Mouse (Mus musculus): ENCODE data around the gene Opa3. TPM values are rescaled to one million over a fixed set of nuclear protein-coding genes. Genes with fewer than 3 reads are reported as not detected.

Gene Opa3
- total RNA-seq, 2 experiments from 2014 or later: 12.3 to 18.2 TPM

DNA sequence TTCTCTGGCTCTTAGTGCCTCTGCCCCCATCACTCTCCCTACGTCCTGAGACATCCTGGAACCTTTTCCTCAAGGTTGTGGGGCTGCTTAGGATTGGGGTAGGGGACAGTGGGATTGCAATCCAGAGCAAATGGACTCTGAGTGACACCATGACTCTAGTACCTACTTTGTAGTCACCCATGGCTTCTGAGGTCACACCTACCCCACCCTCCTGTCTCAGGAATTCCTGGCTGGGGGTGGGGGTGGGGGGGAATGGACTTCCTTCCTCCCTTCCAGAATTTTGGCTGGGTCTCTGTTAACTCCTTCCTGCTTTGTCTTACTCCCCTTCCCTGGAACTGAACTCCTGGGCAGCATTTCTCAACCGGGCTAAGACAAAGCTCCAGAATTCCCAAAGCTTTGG lies 14.7 kb upstream of the Opa3 start:
- no peak for ATAC-seq (ENCODE audit: poor library complexity, severe bottlenecking)

DNA sequence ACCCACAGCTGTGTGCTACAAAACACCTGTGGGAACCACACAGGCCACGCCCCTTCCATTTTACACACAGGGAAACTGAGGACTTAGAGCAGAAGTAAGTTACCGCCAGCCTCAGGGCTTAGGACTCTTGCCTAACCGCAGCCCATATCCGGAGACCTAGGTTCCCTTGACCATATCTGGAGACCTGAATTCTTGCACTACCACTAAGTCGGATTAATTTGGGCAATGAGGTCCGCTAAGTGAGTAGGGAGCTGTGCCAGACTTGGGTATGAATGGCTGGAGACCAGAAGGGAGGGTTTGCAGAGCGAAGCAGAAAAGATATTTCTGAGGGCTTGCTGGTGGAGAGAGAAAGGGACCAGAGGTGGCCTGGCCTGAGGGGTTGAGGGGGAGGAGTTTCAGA lies 13.8 kb upstream of the Opa3 start:
- peak; percentile 38 for ATAC-seq (ENCODE audit: poor library complexity, severe bottlenecking)

DNA sequence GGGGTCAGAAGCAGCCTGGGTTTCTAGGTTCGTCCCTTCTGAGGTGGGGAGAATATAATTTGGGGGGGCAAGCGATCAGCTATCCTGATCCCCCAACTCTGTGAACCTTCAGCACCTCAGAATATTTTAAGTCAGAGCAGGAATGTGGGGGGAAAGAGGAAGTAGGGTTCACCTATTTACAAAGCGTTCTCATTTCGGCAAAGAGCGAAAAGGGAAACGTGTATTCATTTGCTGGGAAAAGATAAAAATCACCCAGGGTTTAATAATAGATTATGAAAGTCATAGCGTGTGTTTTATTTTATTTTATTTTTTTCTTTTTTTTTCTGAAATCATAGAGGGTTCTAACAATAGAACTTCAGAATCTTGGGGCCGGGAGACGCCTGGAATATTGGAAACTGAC lies 13.2 kb upstream of the Opa3 start:
- ATAC-seq (ENCODE audit: poor library complexity, severe bottlenecking): 0 out of 2 replicates have a peak, but pooled peaks have one; percentile 33

DNA sequence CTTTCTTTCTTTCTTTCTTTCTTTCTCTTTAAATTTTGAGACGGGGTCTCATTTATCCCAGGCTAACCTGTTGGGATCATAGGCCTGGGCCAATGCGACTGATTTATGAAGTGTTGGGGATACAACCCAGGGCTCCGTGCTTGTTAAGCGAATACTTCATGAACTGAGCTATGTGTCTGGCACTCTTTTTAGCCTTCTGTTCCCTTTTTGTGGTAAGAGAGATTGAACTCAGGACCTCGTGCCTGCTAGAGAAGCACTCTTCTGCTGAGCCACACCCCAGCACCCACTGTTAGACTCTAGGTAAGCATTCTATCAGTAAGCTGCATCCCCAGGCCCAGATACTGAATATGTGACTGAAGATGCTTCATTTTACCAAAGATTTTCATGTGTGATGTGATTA lies 10.6 kb upstream of the Opa3 start:
- ATAC-seq (ENCODE audit: poor library complexity, severe bottlenecking): peak; percentile 58; the same call in 1 of the 2 replicates

DNA sequence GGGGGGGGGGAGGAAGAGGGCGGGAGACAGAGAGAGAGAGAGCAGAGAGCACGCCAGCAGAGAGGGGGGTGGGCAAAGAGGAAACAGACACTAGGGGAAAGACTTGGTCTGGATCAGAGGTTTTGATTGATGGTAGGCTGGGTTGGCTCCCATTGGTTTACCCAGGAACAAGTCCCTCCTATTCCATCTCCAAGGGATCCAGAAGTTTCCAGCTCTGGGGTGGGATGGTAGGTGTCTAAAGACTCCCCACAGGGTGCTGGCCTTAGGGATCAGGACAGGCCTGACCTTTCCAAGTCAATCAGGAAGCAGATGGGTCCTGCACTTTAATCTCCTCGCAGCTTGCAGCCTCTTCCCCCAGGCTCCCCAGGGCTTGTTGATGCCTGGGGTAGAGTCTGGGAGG lies 10.2 kb upstream of the Opa3 start:
- no peak for ATAC-seq (ENCODE audit: poor library complexity, severe bottlenecking)

DNA sequence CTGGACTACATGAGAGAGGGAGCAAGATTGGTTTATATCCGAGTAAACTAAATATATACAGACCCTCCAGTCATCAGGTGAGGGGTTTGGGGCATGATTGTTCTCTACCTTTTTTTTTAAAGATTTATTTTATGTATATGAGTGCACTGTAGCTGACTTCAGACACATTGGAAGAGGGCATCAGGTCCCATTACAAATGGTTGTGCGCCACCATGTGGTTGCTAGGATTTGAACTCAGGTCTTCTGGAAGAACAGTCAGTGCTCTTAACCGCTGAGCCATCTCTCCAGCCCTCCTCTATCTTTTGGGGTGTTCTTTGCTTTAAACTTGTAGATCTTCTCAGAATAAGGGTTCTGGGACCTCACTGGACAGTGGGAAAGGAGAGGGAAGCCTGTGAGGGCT lies 8.1 kb upstream of the Opa3 start:
- ATAC-seq (ENCODE audit: poor library complexity, severe bottlenecking): no peak

DNA sequence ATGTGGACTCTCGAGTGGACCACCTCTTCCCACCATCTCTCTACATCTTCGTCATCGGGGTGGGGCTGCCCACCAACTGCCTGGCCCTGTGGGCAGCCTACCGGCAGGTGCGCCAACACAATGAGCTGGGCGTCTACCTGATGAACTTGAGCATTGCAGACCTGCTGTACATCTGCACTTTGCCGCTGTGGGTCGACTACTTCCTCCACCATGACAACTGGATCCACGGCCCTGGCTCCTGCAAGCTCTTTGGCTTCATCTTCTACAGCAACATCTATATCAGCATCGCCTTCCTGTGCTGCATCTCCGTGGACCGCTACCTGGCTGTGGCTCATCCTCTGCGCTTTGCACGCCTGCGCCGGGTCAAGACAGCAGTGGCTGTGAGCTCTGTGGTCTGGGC lies 5.9 kb upstream of the Opa3 start:
- no peak for ATAC-seq (ENCODE audit: poor library complexity, severe bottlenecking)

DNA sequence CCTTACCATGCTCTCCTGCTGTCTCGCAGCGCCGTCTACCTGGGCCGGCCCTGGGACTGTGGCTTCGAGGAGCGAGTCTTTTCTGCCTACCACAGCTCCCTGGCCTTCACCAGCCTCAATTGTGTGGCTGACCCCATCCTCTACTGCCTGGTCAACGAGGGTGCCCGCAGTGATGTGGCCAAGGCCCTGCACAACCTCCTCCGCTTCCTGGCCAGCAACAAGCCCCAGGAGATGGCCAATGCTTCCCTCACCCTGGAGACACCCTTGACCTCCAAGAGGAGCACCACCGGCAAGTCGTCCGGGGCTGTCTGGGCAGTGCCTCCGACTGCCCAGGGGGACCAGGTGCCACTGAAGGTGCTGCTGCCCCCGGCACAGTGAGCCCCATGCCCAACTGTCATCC lies 5.3 kb upstream of the Opa3 start:
- ATAC-seq (ENCODE audit: poor library complexity, severe bottlenecking): no peak

DNA sequence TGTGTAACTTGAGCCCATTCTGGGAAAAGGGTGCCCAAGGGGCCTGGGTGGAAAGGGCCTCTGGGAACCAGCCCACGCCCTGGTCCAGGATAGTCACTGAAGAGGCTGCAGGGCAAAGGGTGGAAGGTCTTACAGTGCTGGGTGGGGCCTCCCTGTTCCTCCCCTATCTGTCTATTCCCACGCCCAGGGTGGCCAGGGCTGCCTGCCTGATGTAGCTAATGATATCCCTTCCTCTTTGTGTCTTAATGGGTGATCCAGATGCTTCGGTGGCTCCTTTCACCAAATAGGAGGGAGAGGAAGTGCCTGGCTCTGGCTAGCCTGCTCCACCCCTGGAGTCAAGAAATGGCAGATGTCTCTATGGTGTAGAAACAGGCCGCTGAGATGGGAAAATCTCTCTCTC lies 3.2 kb upstream of the Opa3 start:
- no peak for ATAC-seq (ENCODE audit: poor library complexity, severe bottlenecking)

DNA sequence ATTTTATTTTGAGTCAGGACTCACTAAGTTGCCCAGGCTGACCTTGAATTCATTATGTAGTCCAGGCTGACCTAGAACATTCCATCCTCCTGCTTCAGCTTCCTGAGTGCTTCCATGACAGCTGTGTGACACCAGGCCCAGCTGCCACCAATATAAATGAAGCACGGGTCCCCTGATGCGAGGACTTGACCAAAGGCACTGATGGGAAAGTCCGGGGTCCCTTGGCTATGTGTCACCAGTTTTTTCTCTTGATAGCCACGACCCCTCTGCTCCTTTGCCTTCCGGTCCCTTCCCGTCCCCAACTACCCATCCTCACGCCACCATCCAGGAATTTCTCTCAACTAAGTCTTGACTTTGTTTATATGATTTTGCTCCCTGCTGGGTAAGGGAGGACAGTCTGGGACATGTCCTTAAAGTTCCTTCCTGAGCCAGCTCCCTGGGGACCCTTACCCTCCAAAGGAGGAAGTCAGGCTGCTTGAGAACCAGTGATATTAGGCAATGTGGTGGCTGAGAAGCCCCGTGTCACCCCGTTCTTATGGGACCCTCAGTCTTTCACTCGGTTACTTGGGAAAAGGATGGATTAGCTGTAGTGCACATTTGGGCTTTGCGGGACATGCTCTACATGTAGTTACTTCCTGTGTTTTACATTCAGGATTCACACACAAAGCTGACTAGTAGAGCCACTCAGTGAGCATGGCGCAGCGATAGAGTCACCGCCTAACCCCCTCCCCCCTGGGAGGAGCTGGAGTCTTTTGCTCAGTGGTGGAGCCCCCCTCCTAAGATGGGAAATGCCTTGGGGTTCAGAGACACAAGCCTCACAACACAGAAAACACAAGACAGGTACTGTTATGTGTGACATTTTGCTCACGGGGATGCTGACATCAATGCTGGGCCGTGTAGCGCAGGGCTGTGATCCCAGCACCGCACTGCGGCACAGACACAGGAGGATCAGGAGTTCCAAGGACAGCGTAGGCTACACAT lies 1.0 kb upstream of the Opa3 start:
- no peak for ATAC-seq (ENCODE audit: poor library complexity, severe bottlenecking)

DNA sequence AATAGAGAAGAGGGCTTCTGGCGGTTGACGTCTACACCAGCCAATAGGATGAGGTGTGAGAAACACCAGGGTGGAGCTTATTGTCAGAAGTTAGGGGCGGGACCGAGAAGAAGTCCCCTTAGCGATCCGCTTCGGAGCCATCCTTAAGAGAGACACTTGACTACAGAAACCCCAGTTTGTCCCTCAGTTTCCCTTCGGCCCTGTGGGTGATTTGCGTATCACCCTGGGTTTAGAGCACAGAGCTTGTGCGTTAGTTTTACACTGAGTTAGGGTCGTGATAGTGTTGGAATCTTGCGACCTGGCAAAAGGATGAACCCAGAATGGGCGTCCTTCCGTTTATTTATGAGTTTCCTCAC lies 637 bp downstream of the Opa3 start:
- no peak for ATAC-seq (ENCODE audit: poor library complexity, severe bottlenecking)

DNA sequence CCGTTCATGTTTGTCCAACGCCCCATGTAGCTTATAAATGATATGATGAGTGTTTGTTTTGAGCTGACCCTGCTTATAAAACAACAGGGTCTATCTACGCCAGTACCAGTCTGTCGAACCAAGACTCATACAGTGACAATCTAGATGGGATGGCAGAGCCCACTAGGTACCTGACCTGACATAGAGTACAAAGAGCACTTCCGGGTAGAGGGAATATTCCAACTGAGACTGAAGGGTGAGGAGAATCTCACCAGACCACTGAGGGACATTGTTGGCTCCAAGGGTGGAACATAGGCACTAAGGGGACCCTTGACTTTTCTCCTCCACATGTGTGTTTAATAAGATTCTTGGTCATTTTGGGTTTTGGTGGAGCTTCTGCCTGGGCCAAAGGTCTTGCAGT lies 1.3 kb downstream of the Opa3 start:
- no peak for ATAC-seq (ENCODE audit: poor library complexity, severe bottlenecking)

DNA sequence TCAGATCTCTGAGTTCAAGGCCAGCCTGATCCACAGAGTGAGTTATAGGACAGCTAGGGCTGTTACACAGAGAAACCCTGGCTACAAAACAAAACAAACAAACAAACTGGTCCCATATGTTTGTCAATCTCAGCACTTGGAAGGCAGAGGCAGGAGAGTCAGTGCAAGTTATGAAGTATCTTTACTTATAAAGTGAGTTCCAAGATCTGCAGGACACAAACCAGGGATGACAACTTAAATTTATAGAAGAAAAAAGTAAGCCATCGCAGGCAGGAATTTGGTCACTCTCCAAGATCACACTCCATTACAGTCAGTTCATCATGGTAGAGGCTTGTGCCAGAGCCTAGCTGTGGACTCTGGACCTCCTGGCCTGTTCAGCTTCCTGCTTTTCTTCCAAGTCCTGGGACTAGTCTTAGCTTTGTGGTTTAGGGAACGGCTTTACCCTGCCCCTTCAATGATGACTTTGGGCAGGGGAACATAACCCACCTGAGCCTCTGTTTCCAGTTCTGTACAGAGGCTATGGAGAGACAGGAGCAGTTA lies 2.0 kb downstream of the Opa3 start:
- ATAC-seq (ENCODE audit: poor library complexity, severe bottlenecking): no peak

DNA sequence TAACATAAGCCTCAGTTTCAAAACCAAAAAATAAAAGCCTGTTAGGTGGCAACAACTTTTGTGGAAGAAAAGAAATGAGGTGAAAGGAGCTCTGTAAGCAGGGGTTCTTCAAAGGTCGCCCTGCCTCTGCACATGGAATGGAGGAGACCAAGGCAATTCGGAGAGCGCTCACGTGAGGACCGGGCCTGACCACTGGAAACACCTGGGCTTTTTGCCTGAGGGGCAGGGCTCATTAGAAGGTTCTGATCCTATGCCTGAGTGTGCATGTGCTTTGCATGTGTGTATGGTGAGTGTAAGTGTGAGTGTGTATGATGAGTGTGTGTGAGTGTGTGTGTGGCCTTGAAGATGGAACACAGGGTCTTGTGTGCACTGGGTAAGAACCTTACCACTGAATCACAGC lies 2.8 kb downstream of the Opa3 start:
- no peak for ATAC-seq (ENCODE audit: poor library complexity, severe bottlenecking)

DNA sequence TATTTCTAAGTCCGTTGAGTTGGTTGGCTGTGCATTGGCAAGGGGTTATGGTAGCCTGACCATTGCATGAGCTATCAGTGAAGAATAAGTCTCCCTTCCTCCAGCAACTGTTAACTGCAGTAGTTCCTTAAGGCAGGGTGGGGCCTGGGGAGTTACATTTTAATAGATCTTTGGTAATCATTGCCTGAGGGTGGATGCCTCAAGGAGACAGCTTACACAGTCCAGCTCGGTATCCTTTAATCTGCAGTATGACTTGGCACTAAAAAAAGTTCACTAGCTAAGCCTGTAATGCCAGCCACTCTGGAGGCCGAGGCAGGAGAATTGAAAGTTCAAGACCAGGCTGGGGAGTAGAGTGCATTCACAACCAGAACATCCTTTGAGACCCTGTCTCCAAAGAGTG lies 3.7 kb downstream of the Opa3 start:
- no peak for ATAC-seq (ENCODE audit: poor library complexity, severe bottlenecking)

DNA sequence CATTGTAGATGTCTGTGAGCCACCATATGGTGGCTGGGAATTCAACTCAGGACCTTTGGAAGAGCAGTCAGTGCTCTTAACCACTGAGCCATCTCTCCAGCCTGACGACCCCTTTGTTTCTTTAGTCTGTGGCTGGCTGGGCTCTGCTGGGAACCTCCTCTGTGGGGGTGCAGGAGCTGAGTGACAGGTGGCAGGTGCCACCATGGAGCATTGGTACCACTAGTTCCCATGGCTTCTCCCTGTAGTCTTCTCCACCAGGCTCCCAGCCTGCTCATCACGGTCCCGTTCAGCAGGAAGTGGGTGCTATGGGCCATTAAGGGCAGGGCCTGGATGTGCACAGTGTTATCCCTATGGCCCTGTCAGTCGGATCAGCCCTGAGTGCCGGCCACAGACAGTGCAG lies 6.5 kb downstream of the Opa3 start:
- ATAC-seq (ENCODE audit: poor library complexity, severe bottlenecking): no peak

DNA sequence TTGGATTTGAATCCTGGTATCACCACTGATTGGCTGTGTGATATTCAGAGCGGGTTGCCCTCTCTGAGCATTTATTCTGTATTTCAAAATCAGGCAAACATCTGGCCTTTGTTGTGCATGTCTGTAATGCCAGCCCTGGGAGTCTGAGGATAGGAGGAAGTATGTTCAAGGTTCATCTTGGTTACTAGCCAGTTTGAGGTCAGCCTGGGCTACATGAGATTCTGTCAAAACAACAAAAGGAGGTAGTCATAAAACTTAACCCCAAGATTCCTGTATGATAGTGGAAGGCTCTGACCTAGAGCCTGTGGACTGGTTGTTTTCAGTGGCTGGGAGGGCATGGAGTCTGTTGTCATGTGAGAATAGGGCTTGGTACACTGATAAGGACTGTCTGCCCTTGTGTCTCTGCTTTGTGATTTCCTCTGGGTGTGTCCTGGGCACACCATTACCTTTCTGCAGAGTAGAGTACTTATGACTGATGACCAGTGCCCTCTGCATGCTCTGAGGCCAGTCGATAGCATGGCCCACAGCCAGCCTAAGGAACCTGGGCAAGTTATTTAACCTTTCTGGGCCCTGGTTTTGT lies 7.0 kb downstream of the Opa3 start:
- peak; percentile 16 for ATAC-seq (ENCODE audit: poor library complexity, severe bottlenecking)

DNA sequence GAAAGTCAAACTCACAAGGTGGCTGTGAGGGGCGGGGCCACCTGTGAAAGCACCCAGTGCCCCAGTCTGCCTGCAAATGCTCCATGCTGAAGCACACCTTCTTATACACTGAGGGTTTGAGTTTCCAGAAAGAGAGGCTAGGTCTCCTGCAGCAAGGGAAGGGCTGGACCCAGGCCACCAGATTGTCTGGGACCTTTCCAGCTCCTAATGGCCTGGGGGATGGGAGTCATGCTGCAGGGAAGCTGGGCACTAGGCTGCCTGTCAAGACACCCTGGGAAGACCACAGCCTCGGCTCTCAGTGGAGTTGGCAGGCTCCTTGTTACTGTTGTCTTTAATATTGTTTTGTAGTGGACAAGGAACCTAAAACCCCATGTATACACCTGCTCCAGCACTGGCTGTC lies 8.3 kb downstream of the Opa3 start:
- no peak for ATAC-seq (ENCODE audit: poor library complexity, severe bottlenecking)

DNA sequence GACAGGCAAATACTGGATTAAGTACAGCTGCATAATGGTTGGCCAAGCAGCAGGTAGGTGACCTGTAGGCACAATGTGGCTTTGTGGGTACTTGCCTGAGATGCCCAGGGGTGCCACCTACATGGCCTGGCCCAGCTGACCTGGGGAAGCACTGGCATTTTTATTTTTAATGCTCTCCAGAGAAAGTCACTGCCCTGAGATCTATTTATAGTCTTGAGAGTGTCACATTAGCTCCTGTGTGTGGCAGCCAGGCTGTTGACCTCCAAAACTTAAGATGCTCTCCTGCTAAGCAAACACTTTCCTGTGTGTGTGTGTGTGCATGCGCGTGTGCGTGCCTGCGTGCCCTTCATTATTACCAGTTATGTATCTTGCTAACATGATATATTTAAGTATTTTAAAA lies 10.2 kb downstream of the Opa3 start:
- no peak for ATAC-seq (ENCODE audit: poor library complexity, severe bottlenecking)

DNA sequence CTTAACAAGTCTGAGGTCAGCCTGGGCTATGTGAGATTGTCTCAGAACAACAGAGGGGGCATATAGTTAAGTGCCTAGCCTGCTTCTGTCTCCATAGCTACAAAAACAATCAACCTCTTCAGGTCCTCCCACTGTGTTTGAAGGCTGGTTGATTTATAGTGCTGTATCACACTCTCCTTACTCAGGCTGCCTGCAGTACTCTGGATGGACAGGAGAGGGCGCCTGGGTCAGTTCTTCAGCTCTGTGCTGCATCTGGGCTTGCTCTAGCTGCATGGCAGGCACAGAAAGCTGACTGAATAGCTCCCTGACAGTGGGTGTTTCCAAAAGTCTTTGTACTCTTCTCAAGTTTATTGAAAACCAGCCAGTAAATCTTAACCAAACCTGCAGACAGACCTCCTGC lies 11.3 kb downstream of the Opa3 start:
- ATAC-seq (ENCODE audit: poor library complexity, severe bottlenecking): peak; percentile 97

DNA sequence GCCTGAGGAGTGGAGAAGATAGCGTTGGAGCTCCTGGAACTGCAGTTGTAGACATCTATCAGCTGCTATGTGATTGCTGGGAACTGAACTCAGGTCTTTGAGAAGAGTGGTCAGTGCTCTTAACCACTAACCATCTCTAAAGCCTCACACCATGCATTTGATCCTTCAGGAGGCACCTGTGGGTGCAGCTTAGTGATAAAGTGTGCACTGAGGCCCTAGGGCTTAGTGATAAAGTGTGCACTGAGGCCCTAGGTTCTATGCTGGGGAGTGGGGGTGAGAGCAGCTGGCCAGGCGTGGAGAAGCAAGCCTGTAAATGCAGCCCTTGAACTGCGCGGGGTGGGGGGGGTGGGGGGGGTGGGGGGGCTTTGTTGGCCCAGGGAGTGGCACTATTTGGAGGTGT lies 11.9 kb downstream of the Opa3 start:
- ATAC-seq (ENCODE audit: poor library complexity, severe bottlenecking): no peak

DNA sequence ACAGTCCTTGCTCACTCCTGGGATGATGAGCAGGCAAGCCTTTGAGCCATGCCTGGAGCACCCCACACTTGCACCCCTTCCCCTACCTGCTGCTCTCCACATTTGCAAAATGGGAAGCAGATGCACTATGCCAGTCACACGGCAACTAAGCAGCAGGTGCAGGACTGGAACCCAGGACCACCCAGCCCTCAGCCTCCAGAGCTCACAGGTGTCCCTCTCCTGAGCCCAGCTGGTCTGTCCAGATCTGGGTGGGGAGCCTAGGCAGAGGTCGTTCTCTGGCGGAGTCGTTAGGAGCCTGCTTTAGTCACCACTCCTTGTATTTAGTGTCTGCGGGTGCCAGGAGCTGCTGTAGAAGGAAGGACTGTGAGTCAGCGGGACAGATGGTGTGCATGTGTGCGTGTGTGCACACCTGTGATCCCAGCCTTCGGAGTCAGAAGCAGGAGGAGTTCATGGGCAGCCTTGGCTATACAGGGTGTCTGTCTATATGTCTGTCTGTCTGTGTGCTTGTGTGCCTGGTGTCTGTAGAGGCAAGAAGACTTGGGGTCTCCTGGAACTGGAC lies 12.8 kb downstream of the Opa3 start:
- ATAC-seq (ENCODE audit: poor library complexity, severe bottlenecking): no peak

Data from megakaryocyte, adult 5-6 weeks (primary cell).